Mouse (Mus musculus) brain, embryonic 14.5 days (tissue): ENCODE data around the gene Lgi4.

Experiments
- CTCF ChIP-seq: fragments of 200-500 bp; IDR thresholded peaks from 2 replicates; pipeline ENCODE4 v1.5.1; 2012; ENCODE audit warnings: inconsistent platforms, mild to moderate bottlenecking, moderate library complexity, borderline replicate concordance; ENCODE audit not compliant: insufficient read depth, insufficient read length; ENCODE audit errors: extremely low read depth
- POLR2A ChIP-seq: fragments of 200-500 bp; IDR thresholded peaks from 2 replicates; pipeline ENCODE4 v1.6.1; 2012; ENCODE audit warnings: mild to moderate bottlenecking, inconsistent platforms, borderline replicate concordance; ENCODE audit not compliant: poor library complexity, insufficient read depth, insufficient read length, severe bottlenecking; ENCODE audit errors: extremely low read depth

- TF ChIP-seq CTCF (no peak; the same call in 1 of the 2 replicates), POLR2A (no peak)
Measured at GRCm38 (mm10) chr7:31049135-31049845, 9.9 kb upstream of the Lgi4 start.
